Mouse (Mus musculus): Measurements from ENCODE around the gene Pax5. TPM values are rescaled to one million over a fixed set of nuclear protein-coding genes. Genes with fewer than 3 reads are reported as not detected.
A peak's percentile ranks its signal among the peaks of the same experiment; 100 is the strongest.
"Not testable (repeated sequence)": the region's sequence is repeated elsewhere in the genome, so short reads cannot be mapped to it uniquely, and the experiment has no call there.

Gene Pax5
- polyA plus RNA-seq (2015; fragmentation: Nextera tagmentation; extraction: Ambion mirVana): 0.18 TPM in 1 of 2 replicates, not detected in the other

DNA sequence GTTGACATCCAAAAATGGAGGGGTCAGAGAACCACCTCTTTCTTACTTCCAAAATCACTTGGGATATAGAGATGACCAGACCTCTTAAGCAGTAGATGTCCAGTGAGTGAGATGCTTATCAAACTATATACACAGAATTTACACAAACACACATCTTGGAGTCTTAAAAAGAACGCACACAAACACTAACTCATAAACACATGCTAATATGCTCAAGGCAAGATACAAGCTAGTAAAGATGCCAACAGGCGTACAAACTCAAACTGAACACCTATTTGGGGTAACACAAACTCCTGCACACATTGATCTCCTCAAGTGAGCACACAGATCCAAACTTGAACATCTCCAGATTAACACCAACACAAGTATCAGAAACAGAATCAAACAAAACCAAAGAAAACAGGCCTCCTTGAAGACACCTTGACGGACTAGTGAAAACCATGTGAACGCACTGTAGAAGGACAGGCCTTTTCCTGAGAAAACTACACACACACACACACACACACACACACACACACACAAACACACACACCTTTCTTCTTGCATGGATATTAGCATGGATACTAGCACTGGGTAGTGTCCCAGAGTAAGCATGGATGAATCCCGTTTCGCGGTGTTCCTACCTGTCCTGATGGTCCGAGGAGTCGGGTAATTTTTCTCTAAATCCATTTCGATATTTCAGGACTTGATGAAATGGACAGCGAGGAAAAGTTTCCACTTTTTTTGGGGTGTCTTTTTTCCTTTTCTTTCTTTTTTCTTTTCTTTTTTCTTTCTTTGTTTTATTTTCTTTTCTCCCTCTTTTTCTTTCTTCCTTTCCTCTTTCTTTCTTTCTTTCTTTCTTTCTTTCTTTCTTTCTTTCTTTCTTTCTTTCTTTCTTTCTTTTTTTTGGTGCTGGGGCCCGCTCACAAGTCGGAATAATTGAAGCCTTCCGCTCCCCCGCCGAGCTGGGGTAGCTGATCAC lies at the start of gene Pax5:
Gene Pax5 (minus strand): TSS at position 748 of the 961 bp plus-strand sequence.
- H3K4me1 ChIP-seq: peaks cover 34% of the 10 kb centered on the region
- WGBS: 27% methylated on average over 16 of the region's 16 CpGs
- peak within 1 kb of the TSS; percentile 8; the same call in 1 of the 2 replicates for H3K4me3 ChIP-seq
- no peak within 1 kb of the TSS for H3K9ac ChIP-seq
- no peak within 1 kb of the TSS for H3K27ac ChIP-seq
- no peaks in the 10 kb centered on the region for H3K36me3 ChIP-seq
- no peak within 1 kb of the TSS for H3K4me2 ChIP-seq
- ATAC-seq (ENCODE audit: insufficient number of reproducible peaks, low FRiP score, low TSS enrichment, low read depth): no peak
- peaks cover 98% of the 10 kb centered on the region for H3K27me3 ChIP-seq
- no peaks in the 10 kb centered on the region for H3K9me3 ChIP-seq

GRCm38 (mm10) chr4:44757131-44757530 lies 46.8 kb upstream of the Pax5 start:
- ATAC-seq (ENCODE audit: insufficient number of reproducible peaks, low FRiP score, low TSS enrichment, low read depth); H3K9me3 ChIP-seq; H3K27me3 ChIP-seq; H3K36me3 ChIP-seq; H3K4me1 ChIP-seq: not testable (repeated sequence)
- Histone ChIP-seq H3K27ac (peak overlapping the region; percentile 93), H3K9ac (peak overlapping the region; percentile 93), H3K4me3 (peak overlapping the region; percentile 99), H3K4me2 (peak overlapping the region; percentile 69)
- WGBS: 6% methylated on average over 10 of the region's 10 CpGs

DNA sequence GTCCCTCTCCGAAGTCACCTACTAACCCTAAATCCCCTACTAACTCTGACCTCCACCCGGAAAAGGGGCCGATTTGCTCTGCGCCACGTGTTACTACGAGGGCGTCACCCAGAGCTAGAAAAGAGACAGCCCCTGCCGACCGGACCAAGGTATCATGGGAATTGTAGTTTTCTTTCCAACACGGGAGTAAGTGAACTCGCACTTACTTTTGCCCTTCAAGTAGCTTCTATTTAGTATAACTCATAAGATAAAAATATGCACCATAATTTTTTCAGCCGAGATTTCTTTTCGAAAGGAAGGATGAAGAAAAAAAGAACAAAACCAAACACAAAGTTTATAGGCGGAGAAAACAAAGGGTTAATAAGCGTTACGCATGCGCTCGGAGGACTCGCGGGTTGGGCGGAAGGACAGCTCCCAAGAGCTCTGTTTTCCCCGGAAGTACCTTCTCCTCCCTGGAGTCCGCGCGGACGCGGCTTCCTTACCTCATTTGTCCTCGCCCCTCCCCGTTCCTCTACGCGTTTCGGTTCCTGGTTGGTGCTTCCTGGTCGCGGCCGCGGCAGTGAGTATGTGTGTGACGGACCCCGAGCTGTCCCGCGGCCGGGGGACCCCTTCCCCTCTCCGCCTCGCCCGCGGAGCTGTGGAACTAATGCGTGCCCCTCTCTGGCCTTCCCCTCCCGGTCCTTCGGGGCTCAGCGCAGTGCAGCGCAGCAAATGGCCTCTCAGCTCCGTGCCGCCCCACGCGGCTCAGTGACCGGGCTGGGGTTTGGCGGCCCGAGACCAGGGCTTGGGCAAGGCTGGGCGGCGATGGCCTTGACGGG lies 46.1 kb upstream of the Pax5 start:
- Histone ChIP-seq H3K4me2 (peak overlapping the region; percentile 69), H3K9ac (peak overlapping the region; percentile 93), H3K4me3 (peak overlapping the region; percentile 99), H3K27ac (peak overlapping the region; percentile 93), H3K27me3 (no peaks in the 10 kb centered on the region), H3K4me1 (peaks cover 9% of the 10 kb centered on the region; the same call in 1 of the 2 replicates), H3K9me3 (no peaks in the 10 kb centered on the region), H3K36me3 (no peaks in the 10 kb centered on the region)
- peak; percentile 97 for ATAC-seq (ENCODE audit: insufficient number of reproducible peaks, low FRiP score, low TSS enrichment, low read depth)
- WGBS: under 1% methylated on average over 60 of the region's 60 CpGs

- Histone ChIP-seq H3K4me2 (peak within 1 kb of the TSS; percentile 69), H3K27ac (peak within 1 kb of the TSS; percentile 93), H3K36me3 (no peaks in the 10 kb centered on the region), H3K9me3 (no peaks in the 10 kb centered on the region), H3K9ac (peak within 1 kb of the TSS; percentile 93), H3K4me3 (peak within 1 kb of the TSS; percentile 99), H3K27me3 (no peaks in the 10 kb centered on the region), H3K4me1 (peaks cover 9% of the 10 kb centered on the region; the same call in 1 of the 2 replicates)
- ATAC-seq (ENCODE audit: insufficient number of reproducible peaks, low FRiP score, low TSS enrichment, low read depth): peak; percentile 31; the same call in 1 of the 2 replicates
- 3% methylated on average over 15 of the region's 15 CpGs for WGBS
These were observed 45.4 kb upstream of the Pax5 start, which contains the start of gene Zcchc7 for GRCm38 (mm10) chr4:44755553-44756133. Zcchc7 (plus strand) TSS chr4:44755877.

DNA sequence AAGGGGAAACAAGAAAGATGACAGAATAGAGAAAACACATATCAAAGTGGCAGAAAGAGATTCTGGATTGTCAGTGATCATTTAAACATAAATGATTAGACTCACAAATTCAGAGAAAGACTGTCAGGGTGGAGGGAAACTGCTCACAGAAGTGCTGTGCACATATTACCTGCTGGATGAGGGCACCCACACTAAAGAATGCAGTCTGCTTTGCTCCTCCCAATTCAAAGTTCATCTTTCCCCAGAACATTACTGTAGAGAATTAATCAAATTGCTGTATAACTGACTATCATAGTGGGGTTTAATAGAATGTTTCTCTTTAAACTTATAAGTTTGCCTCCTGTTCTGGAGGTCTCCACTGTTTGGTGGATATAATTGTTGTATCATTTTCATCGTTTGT lies 30.2 kb upstream of the Pax5 start:
- H3K36me3 ChIP-seq: no peaks in the 10 kb centered on the region
- ATAC-seq (ENCODE audit: insufficient number of reproducible peaks, low FRiP score, low TSS enrichment, low read depth): no peak
- 62% methylated on average over 1 of the region's 1 CpGs for WGBS

DNA sequence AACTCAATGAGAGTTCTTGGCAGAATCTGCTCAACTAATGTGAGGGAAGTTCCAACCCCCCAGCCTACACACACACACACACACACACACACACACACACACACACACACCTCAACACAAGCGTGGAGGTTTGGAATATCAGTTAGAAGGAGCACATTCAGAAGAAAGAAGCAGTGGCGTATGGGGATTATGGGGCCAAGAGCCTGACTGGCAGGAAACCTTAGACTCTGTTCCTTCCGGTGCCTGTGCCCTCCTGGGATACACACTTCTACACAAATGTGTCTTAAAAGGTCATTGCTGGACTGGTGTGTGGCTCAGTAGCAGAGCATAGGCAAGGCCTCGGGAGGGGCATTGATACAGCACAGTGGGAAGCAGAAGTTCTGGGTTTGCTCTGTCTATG lies 10.9 kb upstream of the Pax5 start:
- no peak overlapping the region for H3K27ac ChIP-seq
- H3K9ac ChIP-seq: no peak overlapping the region
- no peak for ATAC-seq (ENCODE audit: insufficient number of reproducible peaks, low FRiP score, low TSS enrichment, low read depth)
- H3K36me3 ChIP-seq: no peaks in the 10 kb centered on the region
- H3K4me1 ChIP-seq: no peaks in the 10 kb centered on the region
- WGBS: 75% methylated on average over 4 of the region's 4 CpGs
- no peak overlapping the region for H3K4me2 ChIP-seq
- peaks cover 35% of the 10 kb centered on the region for H3K27me3 ChIP-seq
- H3K4me3 ChIP-seq: no peak overlapping the region
- no peaks in the 10 kb centered on the region for H3K9me3 ChIP-seq

More for the DNA sequence above, 30.2 kb upstream of the Pax5 start:
- Histone ChIP-seq H3K27me3 (no peaks in the 10 kb centered on the region), H3K9ac (no peak overlapping the region), H3K9me3 (0 out of 2 replicates have a peak, but pooled peaks cover 4% of the 10 kb centered on the region), H3K27ac (no peak overlapping the region), H3K4me3 (no peak overlapping the region), H3K4me2 (no peak overlapping the region), H3K4me1 (no peaks in the 10 kb centered on the region)

DNA sequence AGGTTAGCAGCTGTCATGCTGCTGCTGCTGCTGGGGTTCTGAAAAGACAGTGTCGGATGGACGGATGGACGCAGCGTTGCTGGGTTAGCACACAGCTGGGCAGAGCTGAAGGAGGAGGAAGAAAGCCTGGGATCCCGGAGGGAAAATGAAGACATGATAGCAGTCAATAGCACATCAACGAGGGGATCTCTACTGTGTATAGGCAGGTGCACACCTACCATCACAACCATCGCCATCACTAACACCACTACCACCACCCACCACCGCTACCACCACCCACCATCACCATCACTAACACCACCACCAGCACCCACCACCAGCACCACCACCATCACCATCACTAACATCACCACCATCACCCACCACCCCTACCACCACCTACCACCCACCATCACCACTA lies 9.8 kb upstream of the Pax5 start:
- no peak overlapping the region for H3K9ac ChIP-seq
- H3K4me1 ChIP-seq: no peaks in the 10 kb centered on the region
- no peaks in the 10 kb centered on the region for H3K9me3 ChIP-seq
- H3K4me3 ChIP-seq: no peak overlapping the region
- 90% methylated on average over 8 of the region's 8 CpGs for WGBS
- peaks cover 43% of the 10 kb centered on the region for H3K27me3 ChIP-seq
- no peak for ATAC-seq (ENCODE audit: insufficient number of reproducible peaks, low FRiP score, low TSS enrichment, low read depth)
- no peaks in the 10 kb centered on the region for H3K36me3 ChIP-seq
- H3K4me2 ChIP-seq: no peak overlapping the region
- no peak overlapping the region for H3K27ac ChIP-seq

DNA sequence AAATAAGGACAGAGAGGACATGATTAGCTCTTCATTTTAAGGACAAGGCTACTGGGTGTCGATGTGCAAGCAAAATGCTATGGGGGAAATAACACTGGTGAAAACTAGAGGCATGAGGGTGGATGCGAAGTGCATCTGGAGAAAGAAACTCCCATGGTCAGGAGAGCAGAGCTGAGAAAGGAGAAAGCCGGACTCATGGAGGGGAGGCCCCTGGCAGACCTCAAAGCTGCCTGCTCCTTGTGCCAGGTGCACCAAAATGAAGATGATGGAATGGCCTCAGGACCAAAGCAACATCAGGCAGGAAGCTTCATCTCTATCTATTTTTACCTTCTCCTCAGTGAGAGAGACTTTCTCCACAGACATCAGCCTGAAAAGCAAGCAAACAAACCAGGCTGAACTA lies 7.4 kb upstream of the Pax5 start:
- Histone ChIP-seq H3K27ac (no peak overlapping the region), H3K4me2 (no peak overlapping the region), H3K9ac (no peak overlapping the region), H3K4me1 (peaks cover 17% of the 10 kb centered on the region), H3K4me3 (no peak overlapping the region), H3K27me3 (peaks cover 67% of the 10 kb centered on the region), H3K9me3 (no peaks in the 10 kb centered on the region), H3K36me3 (no peaks in the 10 kb centered on the region)
- WGBS: 77% methylated on average over 3 of the region's 3 CpGs
- no peak for ATAC-seq (ENCODE audit: insufficient number of reproducible peaks, low FRiP score, low TSS enrichment, low read depth)

DNA sequence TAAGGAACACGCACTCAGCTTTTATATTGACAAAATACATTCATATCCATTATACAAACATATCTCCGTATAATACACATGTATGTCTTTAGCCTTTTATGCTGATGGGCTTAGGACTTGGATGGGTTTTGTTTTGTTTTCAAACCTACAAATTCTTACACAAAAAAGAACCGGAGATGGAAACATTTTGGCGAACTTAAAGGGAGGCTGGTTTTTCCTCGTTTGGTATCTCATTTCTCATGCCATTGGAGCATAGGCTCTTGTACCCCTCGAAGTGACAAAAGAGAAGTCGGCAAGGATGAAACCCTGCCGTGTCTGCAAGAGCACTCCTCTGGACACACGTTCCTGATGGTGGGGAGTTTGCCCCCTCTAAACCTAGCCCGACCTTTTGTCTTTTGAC lies 6.1 kb upstream of the Pax5 start:
- H3K9me3 ChIP-seq: no peaks in the 10 kb centered on the region
- H3K36me3 ChIP-seq: no peaks in the 10 kb centered on the region
- no peak for ATAC-seq (ENCODE audit: insufficient number of reproducible peaks, low FRiP score, low TSS enrichment, low read depth)
- 3% methylated on average over 10 of the region's 10 CpGs for WGBS
- H3K27ac ChIP-seq: no peak overlapping the region
- H3K4me2 ChIP-seq: no peak overlapping the region
- no peak overlapping the region for H3K9ac ChIP-seq
- no peak overlapping the region for H3K4me3 ChIP-seq
- peaks cover 80% of the 10 kb centered on the region for H3K27me3 ChIP-seq
- H3K4me1 ChIP-seq: peaks cover 27% of the 10 kb centered on the region

DNA sequence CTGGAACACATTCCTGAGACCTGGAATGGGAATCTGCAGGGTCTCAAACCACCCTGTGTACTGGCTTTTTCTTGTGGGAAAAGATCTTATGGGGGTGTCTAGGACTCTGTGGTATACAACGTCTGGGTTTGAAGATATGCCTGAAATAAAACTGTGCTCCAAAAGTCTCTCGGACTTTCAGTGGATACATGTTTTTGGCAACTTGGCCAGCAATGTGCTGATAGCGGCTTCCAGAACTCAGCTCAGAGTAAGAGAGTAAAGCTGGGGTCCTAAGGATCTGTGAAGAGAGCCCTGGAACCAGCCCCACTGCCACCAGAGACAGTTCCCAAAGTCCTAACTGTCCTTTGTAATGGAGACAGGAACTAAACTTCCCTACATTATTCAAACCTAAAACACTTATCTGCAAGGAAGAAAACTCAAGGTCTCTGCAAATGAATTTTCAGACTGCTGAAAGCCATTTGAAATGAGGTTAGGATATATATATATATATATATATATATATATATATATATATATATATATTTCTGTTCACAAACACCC lies 5.4 kb upstream of the Pax5 start:
- 9% methylated on average over 3 of the region's 3 CpGs for WGBS
- ATAC-seq (ENCODE audit: insufficient number of reproducible peaks, low FRiP score, low TSS enrichment, low read depth): no peak
- Histone ChIP-seq H3K9ac (no peak overlapping the region), H3K4me2 (no peak overlapping the region), H3K4me3 (no peak overlapping the region), H3K36me3 (no peaks in the 10 kb centered on the region), H3K27me3 (peaks cover 87% of the 10 kb centered on the region), H3K9me3 (no peaks in the 10 kb centered on the region), H3K4me1 (peaks cover 32% of the 10 kb centered on the region), H3K27ac (no peak overlapping the region)

GRCm38 (mm10) chr4:44714111-44714621 lies 3.9 kb upstream of the Pax5 start:
- Histone ChIP-seq H3K9me3 (no peaks in the 10 kb centered on the region), H3K36me3 (no peaks in the 10 kb centered on the region), H3K4me3 (no peak overlapping the region), H3K27me3 (peaks cover 91% of the 10 kb centered on the region), H3K4me2 (no peak overlapping the region), H3K9ac (no peak overlapping the region), H3K27ac (no peak overlapping the region), H3K4me1 (peaks cover 34% of the 10 kb centered on the region)
- ATAC-seq (ENCODE audit: insufficient number of reproducible peaks, low FRiP score, low TSS enrichment, low read depth): no peak
- 1% methylated on average over 27 of the region's 27 CpGs for WGBS
